Mouse (Mus musculus): ENCODE data around the gene Sez6. TPM values are rescaled to one million over a fixed set of nuclear protein-coding genes. Genes with fewer than 3 reads are reported as not detected.

Sez6 gene
- polyA plus RNA-seq, 1 experiment from 2014 or later = 165 TPM

DNA sequence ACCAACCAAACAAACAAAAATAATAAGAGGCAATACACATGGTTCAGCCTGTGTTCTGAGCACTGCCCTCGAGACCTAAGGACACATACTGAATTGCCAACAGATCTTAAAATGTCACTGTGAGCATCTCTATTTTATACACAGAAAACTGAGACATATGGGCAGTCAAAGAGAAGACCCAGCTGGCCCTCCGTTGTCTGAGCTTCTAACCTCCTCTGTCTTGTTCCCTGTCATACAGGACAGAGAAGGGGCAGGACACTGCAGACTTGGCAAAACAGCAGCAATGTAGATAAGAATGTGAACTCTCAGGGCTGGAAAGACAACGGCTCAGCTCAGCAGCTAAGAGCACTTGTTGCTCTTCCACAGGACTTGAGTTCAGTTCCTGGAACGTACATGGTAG is 22.1 kb upstream of the Sez6 start:
- H3K9ac ChIP-seq = no peak overlapping the region
- H3K27me3 ChIP-seq = peaks cover 6% of the 10 kb centered on the region
- H3K36me3 ChIP-seq (ENCODE audit: poor library complexity, severe bottlenecking) = no peaks in the 10 kb centered on the region
- H3K4me3 ChIP-seq = no peak overlapping the region
- H3K4me1 ChIP-seq = peaks cover 46% of the 10 kb centered on the region
- 89% methylated on average over 4 of the region's 4 CpGs for WGBS
- no peaks in the 10 kb centered on the region for H3K9me3 ChIP-seq (replicated peaks)
- no peak overlapping the region for H3K4me2 ChIP-seq
- no peak overlapping the region for H3K27ac ChIP-seq
- ATAC-seq = no peak

DNA sequence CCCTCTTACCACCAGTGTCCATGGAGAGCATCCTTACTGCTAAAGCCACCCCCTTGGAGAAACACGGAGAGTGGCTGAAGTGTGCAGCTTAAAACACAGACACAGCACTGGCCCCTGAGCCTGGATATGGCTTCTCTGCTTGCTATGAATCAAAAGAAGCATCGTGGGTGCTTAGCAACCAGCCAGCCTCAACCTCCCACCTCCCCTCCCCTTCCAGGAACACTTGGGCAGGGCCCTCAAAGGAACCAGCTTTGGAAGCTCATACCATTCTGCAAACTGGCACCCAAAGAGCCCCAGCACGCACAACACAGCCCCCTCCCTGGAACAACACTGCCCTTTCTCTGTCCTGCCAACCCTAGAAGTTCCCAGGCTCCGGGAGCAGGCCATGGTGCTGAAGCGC is 21.2 kb upstream of the Sez6 start:
- peaks cover 14% of the 10 kb centered on the region for H3K27me3 ChIP-seq
- H3K9ac ChIP-seq = no peak overlapping the region
- no peak for ATAC-seq
- WGBS = 36% methylated on average over 5 of the region's 5 CpGs
- H3K36me3 ChIP-seq (ENCODE audit: poor library complexity, severe bottlenecking) = no peaks in the 10 kb centered on the region
- no peak overlapping the region for H3K4me3 ChIP-seq
- H3K4me2 ChIP-seq = no peak overlapping the region
- peaks cover 43% of the 10 kb centered on the region for H3K4me1 ChIP-seq
- H3K9me3 ChIP-seq (replicated peaks) = no peaks in the 10 kb centered on the region
- H3K27ac ChIP-seq = peak overlapping the region; percentile 32; the same call in 1 of the 2 replicates

DNA sequence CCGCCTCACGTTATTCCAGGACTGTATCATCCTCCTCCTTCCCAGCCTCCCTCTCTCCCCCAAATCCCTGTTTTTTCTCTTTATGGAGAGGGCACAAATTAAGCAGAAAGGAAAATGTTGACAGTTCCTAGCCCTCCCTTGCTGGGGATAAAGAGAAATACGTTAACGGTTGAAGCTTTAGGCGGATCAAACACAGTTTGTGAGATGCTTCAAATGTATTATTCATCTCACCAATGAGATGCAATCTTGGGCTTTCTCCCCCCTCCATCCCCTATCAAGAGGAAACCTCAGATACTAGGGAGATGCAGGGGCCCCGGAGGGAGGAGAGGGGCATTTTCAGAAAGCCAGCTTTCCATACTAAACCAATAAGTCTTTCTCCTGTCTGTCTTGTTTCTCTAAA is 20.8 kb upstream of the Sez6 start:
- Histone ChIP-seq H3K9me3 (replicated peaks) (no peaks in the 10 kb centered on the region), H3K4me3 (no peak overlapping the region), H3K4me1 (peaks cover 44% of the 10 kb centered on the region), H3K9ac (no peak overlapping the region), H3K27ac (peak overlapping the region; percentile 32; the same call in 1 of the 2 replicates), H3K4me2 (no peak overlapping the region), H3K36me3 (ENCODE audit: poor library complexity, severe bottlenecking) (no peaks in the 10 kb centered on the region), H3K27me3 (peaks cover 16% of the 10 kb centered on the region)
- ATAC-seq = no peak
- WGBS = 33% methylated on average over 6 of the region's 6 CpGs

DNA sequence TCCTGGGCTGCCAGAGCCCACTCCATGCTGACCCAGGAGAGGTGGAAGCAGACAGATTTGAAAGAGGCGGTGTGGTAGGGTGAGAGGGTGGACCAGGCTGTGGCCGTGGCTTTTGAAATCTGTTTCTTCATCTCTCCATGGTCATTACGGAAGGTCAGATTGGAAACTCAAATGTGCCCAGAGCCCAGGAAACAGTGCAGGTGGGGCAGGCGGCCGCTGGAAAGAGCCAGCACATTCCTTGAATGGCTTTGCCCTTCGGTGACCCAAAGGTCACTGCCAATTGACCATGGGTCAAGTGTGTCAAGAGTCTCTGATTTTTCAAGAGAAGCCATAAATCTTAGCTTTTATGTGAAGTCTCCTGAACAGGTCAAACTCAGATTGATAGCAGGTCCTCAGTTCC is 17.1 kb upstream of the Sez6 start:
- ATAC-seq = no peak
- Histone ChIP-seq H3K27me3 (peaks cover 39% of the 10 kb centered on the region), H3K9ac (no peak overlapping the region), H3K36me3 (ENCODE audit: poor library complexity, severe bottlenecking) (no peaks in the 10 kb centered on the region), H3K4me2 (no peak overlapping the region), H3K9me3 (replicated peaks) (no peaks in the 10 kb centered on the region), H3K4me3 (no peak overlapping the region), H3K4me1 (peaks cover 41% of the 10 kb centered on the region), H3K27ac (no peak overlapping the region)
- 73% methylated on average over 6 of the region's 6 CpGs for WGBS

DNA sequence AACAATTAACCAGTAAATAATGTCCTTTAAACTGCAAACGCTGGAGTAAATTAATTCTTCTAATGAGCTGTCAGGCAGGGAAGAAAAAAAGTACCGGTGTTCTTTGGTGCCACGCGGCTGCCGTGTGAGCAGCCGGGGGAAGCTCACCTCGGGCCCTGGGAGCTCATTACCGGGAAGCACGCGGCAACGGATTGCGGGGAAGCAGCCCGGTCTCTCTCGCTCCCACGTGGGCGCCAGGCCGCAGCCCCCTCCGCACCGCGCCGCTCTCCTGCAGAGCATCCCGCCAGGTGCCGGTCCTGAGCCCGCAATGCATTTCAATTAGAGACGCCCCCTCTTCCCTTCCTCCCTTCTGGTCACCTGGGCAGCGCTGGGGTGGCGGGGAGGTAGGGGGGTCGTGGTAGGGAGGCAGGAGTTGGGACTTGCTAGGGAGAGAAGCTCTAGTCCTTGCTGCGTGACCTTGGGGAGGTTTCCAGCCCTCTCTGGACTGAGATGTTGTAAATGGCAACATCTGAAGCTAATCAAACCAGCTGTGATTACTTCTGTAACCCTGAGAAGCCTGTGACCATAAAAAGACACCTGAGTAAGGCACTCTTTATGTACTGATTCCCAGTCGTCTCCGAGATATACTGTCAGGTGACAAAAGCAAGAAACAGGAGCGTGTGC is 15.9 kb upstream of the Sez6 start:
- 0 out of 2 replicates have a peak overlapping the region, but pooled peaks have one; percentile 8 for H3K4me3 ChIP-seq
- H3K27me3 ChIP-seq = peaks cover 39% of the 10 kb centered on the region
- H3K9ac ChIP-seq = peak overlapping the region; percentile 49
- H3K27ac ChIP-seq = no peak overlapping the region
- ATAC-seq = 0 out of 2 replicates have a peak, but pooled peaks have one; percentile 30
- peak overlapping the region; percentile 49 for H3K4me2 ChIP-seq
- H3K36me3 ChIP-seq (ENCODE audit: poor library complexity, severe bottlenecking) = no peaks in the 10 kb centered on the region
- H3K4me1 ChIP-seq = peaks cover 33% of the 10 kb centered on the region
- 3% methylated on average over 32 of the region's 32 CpGs for WGBS
- H3K9me3 ChIP-seq (replicated peaks) = no peaks in the 10 kb centered on the region

DNA sequence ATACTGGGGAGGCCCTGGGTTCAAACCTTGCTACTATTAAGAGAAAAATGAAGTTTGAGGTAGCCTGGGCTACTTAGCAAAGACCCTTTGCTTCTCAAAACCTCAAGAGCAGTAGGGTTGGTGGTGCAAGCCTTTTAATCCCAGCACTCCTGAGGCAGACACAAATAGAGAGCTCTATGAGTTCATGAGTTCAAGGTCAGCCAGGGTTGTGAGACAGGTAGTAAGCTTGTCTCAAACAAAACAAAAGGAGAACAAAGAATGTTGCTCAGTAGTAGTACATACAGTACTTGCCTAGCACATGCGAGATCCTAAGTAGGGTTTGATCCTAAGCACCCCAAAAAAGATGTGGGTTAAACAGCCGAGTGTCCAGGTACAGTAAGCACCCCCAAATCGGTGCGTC is 13.9 kb upstream of the Sez6 start:
- no peak for ATAC-seq
- Histone ChIP-seq H3K36me3 (ENCODE audit: poor library complexity, severe bottlenecking) (no peaks in the 10 kb centered on the region), H3K4me2 (no peak overlapping the region), H3K4me1 (peaks cover 29% of the 10 kb centered on the region), H3K27ac (no peak overlapping the region), H3K9me3 (replicated peaks) (no peaks in the 10 kb centered on the region), H3K9ac (no peak overlapping the region), H3K4me3 (no peak overlapping the region), H3K27me3 (peaks cover 39% of the 10 kb centered on the region)
- WGBS = 84% methylated on average over 4 of the region's 4 CpGs

DNA sequence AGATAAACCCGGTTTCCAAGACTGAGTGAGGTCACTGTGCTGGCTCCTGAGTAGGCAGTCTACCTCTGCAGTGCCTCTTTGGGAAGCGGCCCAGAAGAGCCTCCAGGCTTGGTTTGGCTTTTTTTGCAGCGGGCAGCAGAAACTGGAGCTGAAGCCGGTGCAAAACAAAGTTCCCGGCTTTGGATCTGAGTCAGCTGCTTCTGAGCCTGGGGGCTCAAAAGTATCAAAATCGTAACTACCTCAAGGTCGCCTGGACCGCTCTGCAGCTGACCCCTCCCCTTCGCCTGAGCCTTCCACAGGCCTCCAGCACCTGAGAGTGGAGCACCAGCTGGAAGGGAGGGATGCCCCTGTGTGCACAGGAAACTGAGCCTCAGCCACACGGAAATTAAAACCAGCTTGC is 13.4 kb upstream of the Sez6 start:
- peaks cover 29% of the 10 kb centered on the region for H3K4me1 ChIP-seq
- H3K4me3 ChIP-seq = no peak overlapping the region
- 59% methylated on average over 10 of the region's 10 CpGs for WGBS
- H3K27me3 ChIP-seq = peaks cover 39% of the 10 kb centered on the region
- no peaks in the 10 kb centered on the region for H3K36me3 ChIP-seq (ENCODE audit: poor library complexity, severe bottlenecking)
- no peak overlapping the region; the same call in 1 of the 2 replicates for H3K27ac ChIP-seq
- H3K4me2 ChIP-seq = no peak overlapping the region
- no peak overlapping the region for H3K9ac ChIP-seq
- no peaks in the 10 kb centered on the region for H3K9me3 ChIP-seq (replicated peaks)
- no peak for ATAC-seq

DNA sequence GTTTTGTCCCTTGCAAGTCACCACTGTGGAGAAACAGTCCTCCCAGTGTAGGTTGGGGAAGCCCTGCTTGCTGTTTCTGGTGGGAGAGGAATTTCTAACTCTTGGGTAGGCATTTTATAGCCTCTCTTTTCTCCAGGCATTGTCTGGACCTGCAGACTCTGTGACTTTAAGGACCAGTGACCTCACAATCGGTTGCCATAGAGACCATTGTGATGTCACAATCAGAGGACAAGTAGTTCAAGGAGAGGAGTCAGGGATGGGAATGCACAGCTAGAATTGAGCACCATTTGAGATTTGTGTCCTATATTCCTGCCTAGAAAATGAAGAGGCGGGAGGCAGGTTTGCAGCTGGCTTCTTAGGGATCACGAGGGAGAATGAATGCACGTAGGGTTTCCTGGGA is 7.3 kb upstream of the Sez6 start:
- Histone ChIP-seq H3K4me1 (peaks cover 37% of the 10 kb centered on the region), H3K27ac (no peak overlapping the region)
- ATAC-seq = no peak

DNA sequence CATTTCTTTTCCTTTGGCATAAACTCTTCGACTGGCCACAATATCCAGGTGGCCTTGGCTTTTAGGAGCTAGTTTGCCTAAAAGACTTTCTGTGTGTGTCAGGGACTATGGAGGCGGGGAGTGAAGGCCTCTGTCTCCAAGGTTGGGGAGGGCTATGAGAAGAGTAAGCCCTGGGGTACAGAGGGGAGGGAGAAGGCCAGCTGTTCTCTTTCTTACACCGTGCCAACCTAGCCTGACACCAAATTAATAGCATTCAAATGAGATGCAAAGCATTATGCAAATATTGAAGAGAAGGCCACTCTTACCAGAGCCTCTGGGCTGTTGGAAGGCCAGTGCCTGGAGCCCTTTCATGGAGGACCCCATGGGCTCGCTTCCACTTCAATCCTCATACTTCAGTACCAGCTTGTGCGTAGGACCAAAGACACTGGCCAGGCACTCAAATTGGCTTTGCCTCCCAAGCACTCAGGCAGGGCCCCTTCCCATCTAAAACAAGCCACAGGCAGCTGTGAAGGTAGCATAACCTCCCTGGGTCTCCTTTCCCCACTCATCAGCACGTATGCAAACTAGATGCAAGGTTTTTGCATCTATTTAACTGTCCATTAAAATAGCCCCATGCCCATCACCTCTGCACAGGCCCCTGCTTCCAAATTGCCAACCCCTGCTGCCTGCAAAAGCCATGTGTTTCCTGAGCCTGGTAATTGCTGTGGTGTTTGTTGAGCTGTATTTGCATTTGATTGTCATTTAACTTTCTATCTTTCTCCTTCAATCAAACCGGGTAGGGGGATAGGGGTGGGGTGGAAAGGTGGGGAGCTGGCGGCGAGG is 4.6 kb upstream of the Sez6 start:
- Histone ChIP-seq H3K4me1 (peaks cover 47% of the 10 kb centered on the region), H3K9me3 (replicated peaks) (no peaks in the 10 kb centered on the region), H3K36me3 (ENCODE audit: poor library complexity, severe bottlenecking) (no peaks in the 10 kb centered on the region), H3K4me2 (peak overlapping the region; percentile 17), H3K4me3 (no peak overlapping the region), H3K27ac (peak overlapping the region; percentile 89), H3K27me3 (0 out of 2 replicates have a peak, but pooled peaks cover 4% of the 10 kb centered on the region), H3K9ac (no peak overlapping the region)
- WGBS = 21% methylated on average over 9 of the region's 9 CpGs
- ATAC-seq = peak; percentile 86

More for the DNA sequence above, 7.3 kb upstream of the Sez6 start:
- Histone ChIP-seq H3K9me3 (replicated peaks) (no peaks in the 10 kb centered on the region), H3K4me2 (no peak overlapping the region), H3K27me3 (no peaks in the 10 kb centered on the region), H3K36me3 (ENCODE audit: poor library complexity, severe bottlenecking) (no peaks in the 10 kb centered on the region), H3K4me3 (no peak overlapping the region), H3K9ac (no peak overlapping the region)
- 64% methylated on average over 4 of the region's 4 CpGs for WGBS

DNA sequence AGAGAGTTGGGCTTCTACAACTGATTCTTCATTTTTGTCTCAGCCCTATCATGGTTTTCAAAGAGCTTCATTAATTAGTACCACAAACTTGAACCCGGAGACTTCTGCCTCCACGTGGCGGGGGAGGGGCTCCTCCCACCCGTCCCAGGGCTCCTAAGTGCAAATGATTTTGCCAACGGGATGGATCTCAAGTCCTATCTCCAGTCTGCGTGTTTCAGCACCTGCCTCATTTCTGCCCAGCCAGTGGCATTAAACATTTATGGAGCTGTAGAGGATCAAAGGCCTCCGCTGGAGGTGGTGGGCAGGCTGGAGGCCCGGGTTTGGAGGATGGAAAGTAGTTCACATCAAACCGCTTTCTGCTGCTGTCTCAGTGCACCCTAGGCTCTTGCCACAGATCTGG is 3.9 kb upstream of the Sez6 start:
- H3K4me3 ChIP-seq = no peak overlapping the region
- 11% methylated on average over 9 of the region's 9 CpGs for WGBS
- peak overlapping the region; percentile 17 for H3K4me2 ChIP-seq
- no peaks in the 10 kb centered on the region for H3K9me3 ChIP-seq (replicated peaks)
- H3K27ac ChIP-seq = peak overlapping the region; percentile 89
- peaks cover 52% of the 10 kb centered on the region for H3K4me1 ChIP-seq
- H3K36me3 ChIP-seq (ENCODE audit: poor library complexity, severe bottlenecking) = no peaks in the 10 kb centered on the region
- no peak for ATAC-seq
- peak overlapping the region; percentile 6; the same call in 1 of the 2 replicates for H3K9ac ChIP-seq
- H3K27me3 ChIP-seq = 0 out of 2 replicates have a peak, but pooled peaks cover 4% of the 10 kb centered on the region

DNA sequence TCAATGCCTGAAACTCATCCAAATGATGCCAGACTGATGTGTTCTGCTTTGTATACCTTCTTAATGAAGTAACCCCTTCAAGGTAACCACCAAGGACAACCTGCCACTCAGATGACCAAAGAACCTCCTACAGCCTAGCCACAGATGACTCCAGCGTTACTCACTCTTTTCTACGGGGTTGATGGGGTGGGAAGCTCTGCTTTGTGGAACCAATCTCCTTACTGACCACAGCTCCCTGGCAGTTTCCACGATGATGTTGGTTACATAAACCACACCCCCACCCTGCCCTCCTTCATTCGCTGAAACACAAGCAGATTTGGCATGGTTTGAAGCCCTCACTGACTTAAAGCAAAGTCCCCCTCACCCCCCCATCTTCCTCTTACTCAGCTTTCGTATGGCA is 2.8 kb upstream of the Sez6 start:
- peaks cover 63% of the 10 kb centered on the region for H3K4me1 ChIP-seq
- H3K36me3 ChIP-seq (ENCODE audit: poor library complexity, severe bottlenecking) = no peaks in the 10 kb centered on the region
- peaks cover 13% of the 10 kb centered on the region for H3K27me3 ChIP-seq
- H3K27ac ChIP-seq = no peak overlapping the region
- 82% methylated on average over 5 of the region's 5 CpGs for WGBS
- no peak for ATAC-seq
- H3K4me2 ChIP-seq = no peak overlapping the region
- no peak overlapping the region for H3K9ac ChIP-seq
- H3K9me3 ChIP-seq (replicated peaks) = no peaks in the 10 kb centered on the region
- no peak overlapping the region for H3K4me3 ChIP-seq

Measured in forebrain, embryonic 13.5 days (tissue).